Mouse (Mus musculus) CH12.LX (cell line): ENCODE measurements at regions not wholly inside any gene's neighbourhood (a gene's known extent, or its start where the extent isn't known, plus 50 kb on each side); places are given as distances from the start of the nearest gene placed in this dataset.

Source experiments
- DNase-seq: peaks from one replicate; pipeline ENCODE4 v3.0.0-alpha.2; 2013; ENCODE audit errors: extremely low read depth
- H3K27ac ChIP-seq: 2 replicates; pipeline ENCODE4 v1.5.1; 2012; ENCODE audit warnings: low read depth, mild to moderate bottlenecking, control low read depth, moderate library complexity; ENCODE audit not compliant: insufficient read depth
- H3K27me3 ChIP-seq: replicated peaks from 2 replicates; pipeline ENCODE3; 2012; ENCODE audit warnings: inconsistent platforms
- H3K36me3 ChIP-seq, 2 experiments: replicated peaks in 1 of 2; 2 replicates each; pipeline versions ENCODE3 to v1.6.1; 2012; ENCODE audit warnings: inconsistent platforms in 1 of 2, low read length in 1 of 2, mild to moderate bottlenecking in 1 of 2, mixed read lengths in 1 of 2, moderate library complexity in 1 of 2; ENCODE audit not compliant: control insufficient read depth in 1 of 2, insufficient read depth in 1 of 2
- H3K4me1 ChIP-seq, 2 experiments: 2 replicates each; pipeline ENCODE4 v1.6.1; 2012; ENCODE audit warnings: inconsistent platforms in 1 of 2, moderate library complexity in 1 of 2; ENCODE audit not compliant: insufficient read depth in 2 of 2, control insufficient read depth in 1 of 2
- H3K4me2 ChIP-seq: 2 replicates; pipeline ENCODE4 v1.6.1; 2012; ENCODE audit warnings: low read depth, mild to moderate bottlenecking, control low read depth; ENCODE audit not compliant: poor library complexity, insufficient read depth, severe bottlenecking
- H3K4me3 ChIP-seq, 3 experiments: fragments of 150-350 bp in 1 of 3; sonication (generic) in 1 of 3; replicated peaks in 1 of 3; 2 replicates each; pipeline versions ENCODE3 to v1.5.1; 2011 to 2012; ENCODE audit warnings: low read depth in 2 of 3, low read length in 2 of 3, mild to moderate bottlenecking in 2 of 3, moderate library complexity in 2 of 3, control low read depth in 1 of 3, improper control_type of control experiment in 1 of 3, inconsistent platforms in 1 of 3, mixed read lengths in 1 of 3; ENCODE audit not compliant: poor library complexity in 1 of 3
- H3K79me2 ChIP-seq: replicated peaks from 2 replicates; pipeline ENCODE4 v1.6.1; 2012; ENCODE audit warnings: mild to moderate bottlenecking, moderate library complexity; ENCODE audit not compliant: control insufficient read depth, poor library complexity, insufficient read depth, severe bottlenecking; ENCODE audit errors: extremely low read depth
- H3K9ac ChIP-seq: 2 replicates; pipeline ENCODE4 v1.6.1; 2012; ENCODE audit warnings: low read depth, mild to moderate bottlenecking, control low read depth, moderate library complexity; ENCODE audit not compliant: insufficient read depth
- H3K9me3 ChIP-seq: replicated peaks from 2 replicates; pipeline ENCODE3; 2012; ENCODE audit warnings: low read length, inconsistent platforms, mixed read lengths
- BHLHE40 ChIP-seq: IDR thresholded peaks from 2 replicates; pipeline ENCODE4 v1.6.1; 2011; ENCODE audit warnings: mild to moderate bottlenecking, low read depth, low read length, improper control_type of control experiment
- CHD1 ChIP-seq: IDR thresholded peaks from 2 replicates; pipeline ENCODE4 v1.6.1; 2012; ENCODE audit warnings: low read depth, low read length, improper control_type of control experiment, inconsistent platforms
- CTCF ChIP-seq, 2 experiments: IDR thresholded peaks in 1 of 2; conservative IDR thresholded peaks in 1 of 2; 2 replicates each; pipeline ENCODE4 v1.5.1; 2011 to 2012; ENCODE audit warnings: low read depth in 2 of 2, low read length in 2 of 2, improper control_type of control experiment in 1 of 2, inconsistent platforms in 1 of 2, mild to moderate bottlenecking in 1 of 2, moderate library complexity in 1 of 2
- E2F4 ChIP-seq: IDR thresholded peaks from 2 replicates; pipeline ENCODE4 v1.6.1; 2011; ENCODE audit warnings: low read depth, low read length, improper control_type of control experiment; ENCODE audit not compliant: insufficient replicate concordance
- ELF1 ChIP-seq: IDR thresholded peaks from 2 replicates; pipeline ENCODE4 v1.6.1; 2014; ENCODE audit warnings: low read depth, mild to moderate bottlenecking, inconsistent platforms, low read length, improper control_type of control experiment
- ETS1 ChIP-seq: conservative IDR thresholded peaks from 2 replicates; pipeline ENCODE4 v1.6.1; 2012; ENCODE audit warnings: low read depth, mild to moderate bottlenecking, inconsistent platforms, low read length, improper control_type of control experiment, moderate library complexity
- GABPA ChIP-seq: IDR thresholded peaks from 2 replicates; pipeline ENCODE4 v1.6.1; 2012; ENCODE audit warnings: low read depth, low read length, improper control_type of control experiment, inconsistent platforms; ENCODE audit not compliant: insufficient replicate concordance
- HCFC1 ChIP-seq: IDR thresholded peaks from 2 replicates; pipeline ENCODE4 v1.6.1; 2012; ENCODE audit warnings: low read depth, mild to moderate bottlenecking, inconsistent platforms, low read length, improper control_type of control experiment
- JUND ChIP-seq: conservative IDR thresholded peaks from 2 replicates; pipeline ENCODE4 v1.6.1; 2011; ENCODE audit warnings: low read depth, low read length, improper control_type of control experiment
- KAT2A ChIP-seq: IDR thresholded peaks from 2 replicates; pipeline ENCODE4 v1.6.1; 2012; ENCODE audit warnings: low read length, improper control_type of control experiment, inconsistent platforms; ENCODE audit not compliant: insufficient replicate concordance
- MAFK ChIP-seq: IDR thresholded peaks from 2 replicates; pipeline ENCODE4 v1.6.1; 2011; ENCODE audit warnings: low read length, improper control_type of control experiment; ENCODE audit not compliant: insufficient replicate concordance
- MAX ChIP-seq: IDR thresholded peaks from 2 replicates; pipeline ENCODE4 v1.6.1; 2011; ENCODE audit warnings: low read length, improper control_type of control experiment
- MEF2A ChIP-seq: IDR thresholded peaks from 2 replicates; pipeline ENCODE4 v1.6.1; 2014; ENCODE audit warnings: low read depth, mild to moderate bottlenecking, inconsistent platforms, low read length, improper control_type of control experiment, borderline replicate concordance
- MXI1 ChIP-seq: IDR thresholded peaks from 2 replicates; pipeline ENCODE4 v1.6.1; 2011; ENCODE audit warnings: mild to moderate bottlenecking, low read depth, low read length, improper control_type of control experiment
- MYC ChIP-seq: IDR thresholded peaks from 2 replicates; pipeline ENCODE4 v1.6.1; 2011; ENCODE audit warnings: low read depth, mild to moderate bottlenecking, improper control_type of control experiment, low read length
- NELFE ChIP-seq: IDR thresholded peaks from 2 replicates; pipeline ENCODE4 v1.6.1; 2011; ENCODE audit warnings: low read depth, low read length, improper control_type of control experiment
- NRF1 ChIP-seq: IDR thresholded peaks from 2 replicates; pipeline ENCODE4 v1.6.1; 2014; ENCODE audit warnings: low read depth, mild to moderate bottlenecking, inconsistent platforms, low read length, improper control_type of control experiment, moderate library complexity
- PAX5 ChIP-seq: IDR thresholded peaks from 2 replicates; pipeline ENCODE4 v1.6.1; 2012; ENCODE audit warnings: low read length, inconsistent platforms, mixed read lengths
- POLR2A ChIP-seq: IDR thresholded peaks from 2 replicates; pipeline ENCODE4 v1.6.1; 2011; ENCODE audit warnings: low read depth, mild to moderate bottlenecking, improper control_type of control experiment, low read length
- POLR2AphosphoS2 ChIP-seq: IDR thresholded peaks from 2 replicates; pipeline ENCODE4 v1.6.1; 2011; ENCODE audit warnings: low read depth, low read length, improper control_type of control experiment
- RCOR1 ChIP-seq: conservative IDR thresholded peaks from 2 replicates; pipeline ENCODE4 v1.6.1; 2012; ENCODE audit warnings: low read depth, mild to moderate bottlenecking, inconsistent platforms, low read length, improper control_type of control experiment
- SIN3A ChIP-seq: IDR thresholded peaks from 2 replicates; pipeline ENCODE4 v1.6.1; 2012; ENCODE audit warnings: low read length, improper control_type of control experiment, inconsistent platforms
- TCF12 ChIP-seq: IDR thresholded peaks from 2 replicates; pipeline ENCODE4 v1.6.1; 2014; ENCODE audit warnings: low read depth, mild to moderate bottlenecking, inconsistent platforms, low read length, improper control_type of control experiment
- USF1 ChIP-seq: IDR thresholded peaks from 2 replicates; pipeline ENCODE4 v1.6.1; 2014; ENCODE audit warnings: low read depth, mild to moderate bottlenecking, inconsistent platforms, low read length, improper control_type of control experiment
- USF2 ChIP-seq: conservative IDR thresholded peaks from 2 replicates; pipeline ENCODE4 v1.6.1; 2011; ENCODE audit warnings: low read depth, low read length, improper control_type of control experiment
- ZC3H11A ChIP-seq: IDR thresholded peaks from 2 replicates; pipeline ENCODE4 v1.6.1; 2012; ENCODE audit warnings: low read depth, mild to moderate bottlenecking, inconsistent platforms, low read length, improper control_type of control experiment
- ZKSCAN1 ChIP-seq: IDR thresholded peaks from 2 replicates; pipeline ENCODE4 v1.6.1; 2012; ENCODE audit warnings: low read depth, inconsistent platforms, low read length, improper control_type of control experiment, borderline replicate concordance
- ZMIZ1 ChIP-seq: IDR thresholded peaks from 2 replicates; pipeline ENCODE4 v1.6.1; 2012; ENCODE audit warnings: low read depth, mild to moderate bottlenecking, inconsistent platforms, low read length, improper control_type of control experiment
- dilution Hi-C: fragments of 300-500 bp; cut with MboI; formaldehyde crosslinking; loops from 2 replicates; pipeline ENCODE4 v1.14.3; 2020; ENCODE audit warnings: low sequenced_read_pairs; ENCODE audit not compliant: extremely low pct_unique_long_range_greater_than_20kb, extremely low pct_ligation_motif_present
- in situ Hi-C: fragments of 300-500 bp; cut with MboI; formaldehyde crosslinking; loops from 3 replicates; pipeline ENCODE4 v1.14.3; 2019; ENCODE audit warnings: low sequenced_read_pairs, low pct_ligation_motif_present, low pct_unique_long_range_greater_than_20kb, mixed read lengths

GRCm38 (mm10) chr11:45491021-45491967 lies 360.6 kb upstream of the Clint1 start:
- in situ Hi-C loops (no loop called here), dilution Hi-C loops (no loop called here)
- Histone ChIP-seq H3K4me1 (peaks cover 0 to 3% of the 10 kb centered on the region in 2 experiments; a peak in 1 of 4 replicates), H3K9me3 (no peaks in the 10 kb centered on the region), H3K4me3 (no peak overlapping the region), H3K9ac (no peak overlapping the region), H3K36me3 (no peaks in the 10 kb centered on the region), H3K27me3 (no peaks in the 10 kb centered on the region), H3K79me2 (no peaks in the 10 kb centered on the region), H3K4me2 (no peak overlapping the region), H3K27ac (no peak overlapping the region)
- no peak for DNase-seq
- TF ChIP-seq ELF1 = no peak
- no peak for TF ChIP-seq MYC
- TF ChIP-seq CHD1 = no peak
- TF ChIP-seq PAX5 = no peak
- TF ChIP-seq ZMIZ1 = no peak
- no peak for TF ChIP-seq SIN3A
- no peak for TF ChIP-seq KAT2A
- no peak for TF ChIP-seq BHLHE40
- no peak for TF ChIP-seq MAFK
- TF ChIP-seq USF1 = no peak
- TF ChIP-seq MEF2A = no peak
- TF ChIP-seq HCFC1 = no peak
- TF ChIP-seq POLR2A = no peak
- TF ChIP-seq ETS1 = no peak
- no peak for TF ChIP-seq NELFE
- TF ChIP-seq CTCF (conservative IDR thresholded peaks at IDR 0.05 in 1 of 2, IDR thresholded peaks at IDR 0.05 in 1 of 2; ENCODE audit: low read depth in 2 of 2, low read length in 2 of 2) = no peak
- TF ChIP-seq MAX = no peak

- no peak overlapping the region for H3K4me2 ChIP-seq
- H3K27me3 ChIP-seq = no peaks in the 10 kb centered on the region
- no peaks in the 10 kb centered on the region for H3K36me3 ChIP-seq
- dilution Hi-C loops (no loop called here), in situ Hi-C loops (no loop called here)
- peaks cover 0 to 2% of the 10 kb centered on the region in 2 experiments; a peak in 2 of 4 replicates for H3K4me1 ChIP-seq
- H3K9me3 ChIP-seq = no peaks in the 10 kb centered on the region
- H3K4me3 ChIP-seq = no peak overlapping the region
- no peaks in the 10 kb centered on the region for H3K79me2 ChIP-seq
- no peak overlapping the region for H3K27ac ChIP-seq
- H3K9ac ChIP-seq = no peak overlapping the region
- TF ChIP-seq USF1 (no peak), BHLHE40 (no peak), NRF1 (no peak), TCF12 (no peak), RCOR1 (no peak), ZKSCAN1 (no peak), ZC3H11A (no peak), CHD1 (no peak), SIN3A (no peak), MEF2A (no peak), JUND (no peak), KAT2A (no peak), ELF1 (no peak), GABPA (no peak), E2F4 (no peak), MXI1 (no peak), ZMIZ1 (no peak), USF2 (no peak), POLR2AphosphoS2 (no peak), PAX5 (no peak)
- no peak for DNase-seq
Observed at GRCm38 (mm10) chr11:45495246-45495645, 356.6 kb upstream of the Clint1 start.
